Mouse (Mus musculus) induced T-regulatory cell, adult 2 months (primary cell): ENCODE measurements around the gene Mre11a.

Experiments
- DNase-seq: peaks from one replicate; pipeline ENCODE4 v3.0.0-alpha.2; 2012; ENCODE audit warnings: low read depth

Gene Mre11a

DNA sequence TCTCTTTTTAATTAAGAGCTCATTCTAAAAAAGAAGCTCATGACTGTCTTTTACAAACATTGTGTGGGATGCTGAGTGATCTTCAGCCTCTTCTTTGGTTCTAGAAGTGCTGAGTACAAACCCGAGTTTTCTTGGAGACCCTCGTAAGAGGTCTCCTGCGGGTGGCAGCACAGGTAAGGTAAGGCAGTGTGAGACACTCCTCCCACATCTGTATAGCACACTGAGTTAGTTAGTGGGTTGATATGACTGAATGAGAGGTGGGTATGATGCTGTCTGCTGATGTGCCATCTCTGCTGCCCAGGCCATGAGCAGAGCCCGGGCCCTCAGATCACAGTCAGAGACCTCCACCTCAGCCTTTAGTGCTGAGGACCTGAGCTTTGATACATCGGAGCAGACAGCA is 40.4 kb downstream of the Mre11a start:
- DNase-seq, result no peak

DNA sequence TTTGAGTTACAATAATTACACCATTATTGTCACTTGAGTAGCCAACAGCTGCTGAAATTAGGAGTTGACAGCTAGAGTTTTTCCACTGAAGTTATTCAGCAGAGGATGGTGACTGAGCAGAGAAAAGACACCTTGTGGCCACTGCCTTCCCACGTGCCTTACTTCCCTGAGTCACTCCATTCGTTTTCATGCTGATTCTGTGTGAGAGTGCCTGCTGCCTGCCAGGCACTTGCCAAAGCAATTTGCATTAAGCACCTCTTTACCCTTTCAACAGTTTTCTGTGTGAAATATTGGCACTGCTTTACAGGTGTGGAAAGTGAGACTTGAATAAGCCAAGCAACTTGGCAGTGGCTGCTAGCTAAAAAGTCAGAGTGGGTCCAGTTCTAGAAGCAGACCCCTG is 43.4 kb downstream of the Mre11a start:
- no peak for DNase-seq

DNA sequence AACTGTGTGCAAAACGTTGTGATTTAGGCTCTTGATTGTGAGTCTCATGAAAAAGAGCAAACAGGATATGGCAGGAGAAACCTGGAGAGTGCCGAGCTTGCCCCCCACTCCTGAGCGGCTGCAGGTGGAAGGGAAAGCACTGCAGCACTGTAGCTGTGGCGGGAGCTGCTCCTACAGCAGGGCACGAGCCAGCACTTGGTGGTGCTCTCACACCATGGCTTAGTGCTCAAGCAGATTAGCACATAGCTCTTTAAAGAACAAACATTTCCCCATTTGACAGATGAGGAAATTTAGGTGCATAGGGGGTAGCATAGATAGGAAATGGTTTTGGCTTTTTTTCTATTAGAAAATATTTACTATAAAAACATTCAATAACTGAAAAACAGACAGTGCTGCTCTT is 47.6 kb downstream of the Mre11a start:
- DNase-seq, result peak; percentile 15

DNA sequence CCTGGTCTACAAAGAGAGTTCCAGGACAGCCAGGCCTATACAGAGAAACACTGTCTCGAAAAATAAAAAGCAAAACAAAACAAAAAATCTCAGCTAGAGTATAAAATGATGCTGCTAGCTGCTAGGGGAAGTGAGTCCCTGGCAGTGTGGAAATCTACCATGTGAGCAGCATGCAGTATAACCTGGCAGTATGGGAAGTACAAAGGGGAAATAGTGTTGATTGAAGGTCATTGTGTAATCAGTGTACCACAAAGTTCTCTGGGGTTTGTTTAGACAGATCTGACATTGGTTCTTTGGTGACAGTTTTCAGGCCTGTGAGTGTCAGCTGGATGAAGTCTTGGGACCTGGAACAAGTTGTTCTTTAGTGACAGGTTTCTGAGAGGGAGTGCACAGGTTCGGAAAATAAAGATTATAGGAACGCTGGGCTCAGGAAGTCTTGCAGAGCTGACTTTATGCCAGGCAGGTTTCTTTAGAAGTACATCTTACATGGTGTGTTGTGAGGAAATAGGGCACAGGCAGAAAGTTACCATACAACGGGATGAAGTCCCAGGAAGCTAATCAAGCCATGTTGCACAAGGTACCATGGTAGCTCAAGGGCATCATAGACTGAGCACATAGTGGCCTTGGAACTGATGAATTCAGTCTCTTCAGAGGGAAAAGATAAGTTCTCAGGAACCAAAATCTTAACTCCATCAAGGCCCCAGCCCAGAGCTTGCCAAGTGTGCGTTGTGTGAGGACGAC is 51.1 kb downstream of the Mre11a start:
- no peak for DNase-seq

DNA sequence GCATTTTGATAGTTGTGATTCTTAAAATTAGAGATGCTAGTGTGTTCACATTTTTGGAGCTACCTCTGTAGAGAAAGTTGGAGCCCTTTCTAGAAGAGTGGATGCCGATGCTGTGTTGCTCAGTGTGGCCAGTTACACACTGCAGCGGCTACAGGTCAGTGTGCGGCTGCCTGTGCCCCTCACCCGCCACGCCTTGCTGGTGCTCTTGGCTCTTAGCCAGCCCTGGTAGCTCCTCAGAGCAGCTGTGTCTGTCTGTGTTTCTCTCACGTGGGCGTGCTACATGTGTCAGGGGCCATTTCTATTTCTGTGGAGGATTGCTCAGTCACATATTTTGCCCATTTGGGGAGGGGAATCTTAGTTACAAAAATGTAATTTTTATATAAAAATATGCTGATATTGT is 55.1 kb downstream of the Mre11a start:
- no peak for DNase-seq

DNA sequence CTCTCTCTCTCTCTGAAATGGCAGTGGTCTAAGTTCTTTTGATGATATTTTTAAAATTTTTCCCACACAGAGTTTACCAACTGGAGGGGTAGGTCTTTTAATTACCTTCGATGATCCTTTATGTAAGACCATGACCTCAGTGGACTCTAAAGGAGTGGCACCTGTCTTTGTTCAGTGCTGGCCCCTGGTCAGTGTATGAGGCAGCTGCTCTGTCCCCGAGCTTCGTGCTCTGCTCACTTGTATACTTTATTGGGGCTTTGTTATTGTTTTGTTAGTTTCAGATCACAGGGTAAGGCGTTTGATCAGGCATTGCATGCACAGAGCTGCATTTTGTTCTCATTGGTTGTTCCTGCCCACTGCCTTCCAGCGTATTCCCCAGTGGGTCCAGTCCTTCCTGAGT is 55.5 kb downstream of the Mre11a start:
- DNase-seq, result no peak

DNA sequence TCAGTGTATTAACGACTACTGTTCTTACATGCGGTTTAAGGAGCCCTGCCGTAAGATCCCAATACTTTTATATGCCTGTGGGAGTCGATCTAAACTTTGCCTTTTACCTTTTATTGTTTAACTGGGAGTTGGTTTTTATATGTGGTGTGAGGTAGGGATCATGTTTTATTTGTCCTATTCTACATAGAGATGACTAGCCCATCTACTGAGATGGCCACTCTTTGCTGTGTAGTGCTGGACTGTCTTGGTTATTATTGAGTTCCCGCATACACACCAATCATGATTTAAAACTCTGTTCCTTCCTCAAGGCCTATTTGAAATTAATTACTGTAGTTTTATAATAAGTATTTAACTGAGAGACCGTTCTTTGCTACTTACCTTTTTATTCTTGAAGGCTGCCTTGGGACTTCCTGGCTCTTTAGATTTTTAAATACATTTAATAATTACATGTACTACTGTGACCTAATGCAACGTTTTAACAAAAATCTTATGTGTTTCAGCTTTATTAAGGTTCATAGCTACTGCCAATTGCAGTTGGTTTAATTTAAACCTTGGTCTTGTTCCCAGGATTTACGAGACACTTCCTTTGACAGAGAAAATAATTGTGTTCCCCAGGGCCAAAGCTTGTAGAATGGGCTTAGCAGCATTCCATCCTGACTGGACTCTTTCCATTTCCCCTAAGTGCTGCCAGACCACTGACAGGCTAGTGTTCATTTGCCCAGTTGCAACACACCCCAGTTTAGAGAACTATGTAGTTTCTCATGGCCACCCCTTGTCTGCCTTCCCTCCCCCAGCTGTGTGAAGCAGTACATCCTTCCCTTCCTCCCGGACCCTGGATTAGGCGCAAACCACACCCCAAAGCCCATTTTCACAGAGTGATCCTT is 57.7 kb downstream of the Mre11a start:
- DNase-seq, result no peak

DNA sequence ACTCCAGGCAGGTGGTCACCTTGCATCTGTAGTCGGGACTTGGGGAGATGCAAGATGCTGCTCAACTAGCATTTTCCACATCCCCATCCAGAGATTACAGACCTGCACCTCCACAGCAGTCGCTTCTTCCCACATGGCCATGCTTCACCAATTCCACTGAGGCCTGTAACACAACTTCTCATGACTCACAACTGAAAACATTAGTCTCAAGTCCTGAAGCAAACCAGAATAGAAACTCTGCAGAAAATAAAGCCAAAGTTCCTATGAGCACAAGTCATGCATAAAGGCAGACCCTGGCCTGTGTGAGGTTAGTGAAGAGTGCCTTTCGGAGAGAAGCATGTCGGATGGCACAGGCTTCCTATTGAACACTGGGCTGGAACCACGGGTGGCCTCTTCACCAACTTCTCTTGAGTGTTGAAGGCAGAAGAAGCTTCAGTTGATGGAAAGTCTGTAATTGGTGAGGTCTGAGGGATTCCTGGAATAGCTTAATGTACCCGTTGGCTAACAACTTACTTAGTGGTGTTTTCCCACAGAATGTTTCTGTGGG is 58.9 kb downstream of the Mre11a start:
- DNase-seq, result no peak

DNA sequence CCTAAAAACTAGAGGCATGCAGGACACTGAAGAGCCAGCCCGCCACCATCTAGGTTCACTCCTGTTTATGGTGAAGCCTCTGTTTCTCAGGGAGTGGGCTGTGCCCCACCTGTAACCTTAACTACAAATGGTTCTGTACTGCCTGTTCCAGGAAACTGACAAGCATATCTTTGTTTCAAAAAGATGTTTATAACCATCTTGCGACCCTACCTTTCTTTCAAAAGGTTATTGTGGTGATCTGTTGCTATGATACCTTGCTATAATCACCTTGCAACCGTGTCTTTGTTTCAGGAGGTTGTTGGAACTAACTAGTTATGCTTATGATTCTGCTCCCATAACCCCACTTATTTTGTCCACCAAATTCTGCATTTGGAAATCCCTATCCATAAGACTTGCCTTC is 59.4 kb downstream of the Mre11a start:
- DNase-seq, result no peak

DNA sequence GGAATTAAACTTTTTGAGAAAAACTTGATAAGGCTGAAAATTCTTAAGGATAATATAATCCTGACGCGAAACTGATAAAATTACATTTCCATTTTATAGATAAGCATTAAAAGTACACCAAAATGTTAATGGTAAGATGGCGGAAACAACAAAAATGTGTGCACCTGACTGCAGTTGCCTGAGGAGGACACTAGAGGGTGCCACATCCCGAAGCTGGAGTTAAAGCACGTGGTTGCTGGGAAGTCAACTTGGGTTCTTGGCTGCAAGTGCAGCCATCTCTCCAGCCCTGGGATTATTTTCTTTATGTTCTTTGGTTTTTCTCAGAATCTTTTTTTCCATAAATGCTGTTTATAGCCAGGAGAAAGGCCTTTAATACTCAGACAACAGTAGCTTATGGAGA is 62.0 kb downstream of the Mre11a start:
- peak; percentile 71 for DNase-seq

DNA sequence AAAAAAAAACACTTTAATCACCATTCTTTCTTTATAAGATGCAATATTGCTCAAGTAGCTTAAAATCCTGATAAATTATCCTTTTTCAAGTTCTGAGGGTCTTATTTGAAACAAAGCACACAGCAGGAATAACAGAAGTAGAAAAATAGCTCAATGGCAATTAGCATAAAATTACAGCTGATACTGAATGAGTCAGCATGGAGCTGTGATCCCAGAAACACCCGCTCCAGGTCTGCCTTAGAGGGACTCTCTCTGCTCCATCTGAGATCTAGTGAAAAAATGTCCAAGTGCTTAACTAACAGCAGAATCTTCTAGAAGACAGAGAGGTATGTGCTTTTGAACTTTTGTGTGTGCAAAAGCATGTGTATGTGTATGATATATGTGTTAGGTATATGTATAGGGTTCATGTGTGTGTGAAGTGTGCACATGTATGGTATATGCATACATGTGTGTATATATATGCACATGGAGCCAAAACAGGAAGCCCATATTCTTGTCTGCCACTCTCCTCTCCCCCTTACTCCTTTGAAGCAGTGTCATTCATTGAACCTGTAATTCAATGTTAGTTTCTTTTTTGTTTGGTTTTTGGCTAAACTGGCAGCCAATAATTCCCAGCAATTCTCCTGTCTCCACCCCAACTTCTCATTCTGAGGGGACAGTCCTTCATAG is 63.9 kb downstream of the Mre11a start:
- no peak for DNase-seq

DNA sequence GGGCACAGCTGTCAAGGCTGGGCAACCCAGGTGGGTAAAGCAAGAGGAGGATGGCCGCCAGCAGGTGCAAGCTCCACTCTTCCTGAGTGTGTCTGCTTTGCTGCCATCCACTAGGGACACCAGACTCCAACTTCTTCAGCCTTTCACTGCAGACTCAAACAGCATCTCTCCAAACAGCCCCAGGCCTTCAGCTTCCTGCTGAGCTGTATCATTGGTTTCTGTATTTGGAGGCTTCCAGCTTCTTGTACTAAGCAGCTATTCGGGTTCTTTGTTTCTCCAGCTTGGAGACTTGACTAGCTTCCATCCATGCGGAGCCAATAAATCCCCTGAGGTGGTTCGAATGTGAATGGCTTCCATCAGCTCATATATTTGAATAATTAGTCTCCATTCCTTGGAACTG is 70.1 kb downstream of the Mre11a start:
- no peak for DNase-seq

DNA sequence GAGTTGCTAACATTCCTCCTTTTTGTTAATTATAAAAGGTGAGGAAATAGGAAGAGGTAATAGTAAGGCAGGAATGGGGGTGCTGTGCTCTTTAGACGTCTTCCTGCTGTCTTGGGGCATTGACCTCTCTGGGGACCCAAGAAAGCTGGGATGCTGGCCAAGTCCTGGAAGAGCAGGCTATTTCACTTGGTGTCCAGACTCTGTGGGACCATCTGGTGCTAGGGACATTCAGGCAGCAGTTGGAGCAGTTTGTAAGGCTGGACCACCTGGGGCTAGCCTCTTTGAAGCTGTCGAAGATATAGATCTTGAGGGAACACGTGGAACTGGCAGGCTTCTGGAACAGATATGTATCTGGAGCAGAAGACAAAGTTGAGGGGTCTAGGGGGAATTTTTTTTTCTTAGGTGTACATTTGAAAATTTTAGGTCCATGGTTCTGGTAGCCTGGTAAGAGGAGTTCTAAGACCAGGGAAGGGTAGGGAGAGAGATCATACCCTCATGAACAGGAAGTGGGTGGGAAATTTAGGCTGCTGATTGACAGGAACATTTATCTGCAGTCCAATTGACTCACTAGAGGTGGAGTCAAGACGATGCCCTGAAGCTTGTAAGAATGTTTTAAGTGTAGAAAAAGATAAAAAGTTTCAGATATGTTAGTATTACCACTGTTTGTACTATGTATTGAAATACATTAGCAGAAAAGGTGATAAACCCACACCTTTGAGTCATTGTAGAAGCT is 72.6 kb downstream of the Mre11a start:
- DNase-seq, result no peak

DNA sequence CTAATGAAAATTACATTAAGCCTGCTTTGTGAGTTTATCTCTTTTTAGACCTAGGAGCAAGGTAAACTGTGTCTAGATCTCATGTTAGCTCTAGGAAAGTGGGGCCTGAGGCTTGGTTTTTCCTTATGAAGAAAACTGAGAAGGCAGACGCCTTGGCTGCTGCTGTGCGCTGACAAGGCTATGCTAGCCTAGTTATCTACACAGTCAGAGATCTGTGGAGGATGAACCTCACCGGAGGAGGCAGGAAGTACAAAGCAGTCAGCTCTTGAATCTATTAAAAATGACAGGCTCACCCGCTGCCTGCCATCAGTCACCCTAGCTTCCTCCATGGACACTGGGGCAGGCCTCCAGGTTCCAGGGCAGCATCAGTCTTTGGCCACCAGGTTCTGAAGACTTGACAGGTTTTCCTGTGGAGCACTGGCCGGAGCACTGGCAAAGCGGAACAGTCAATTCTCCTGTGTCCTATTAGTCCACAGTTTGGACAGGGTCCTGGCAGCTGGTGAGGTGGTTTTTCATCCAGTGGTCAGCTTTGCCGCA is 73.8 kb downstream of the Mre11a start:
- no peak for DNase-seq

DNA sequence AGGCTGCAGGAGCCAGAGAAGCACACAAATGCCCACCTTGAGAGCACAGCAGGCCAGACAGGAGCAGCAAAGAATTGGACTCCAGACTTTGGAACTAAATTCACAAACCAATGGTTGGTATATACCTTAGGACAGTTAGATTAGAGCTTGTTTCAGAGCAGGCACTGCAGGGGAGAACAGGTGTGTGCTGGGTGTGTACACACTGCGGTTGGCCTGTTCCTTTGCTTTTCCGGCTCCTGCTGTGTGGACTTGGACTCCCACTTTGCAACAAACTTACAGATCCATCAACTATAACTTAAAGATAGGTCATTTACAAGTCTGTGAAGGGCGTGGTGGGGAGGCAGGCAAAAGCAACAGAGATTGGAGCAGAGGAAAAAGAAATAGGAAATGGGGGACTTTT is 74.3 kb downstream of the Mre11a start:
- DNase-seq, result no peak

DNA sequence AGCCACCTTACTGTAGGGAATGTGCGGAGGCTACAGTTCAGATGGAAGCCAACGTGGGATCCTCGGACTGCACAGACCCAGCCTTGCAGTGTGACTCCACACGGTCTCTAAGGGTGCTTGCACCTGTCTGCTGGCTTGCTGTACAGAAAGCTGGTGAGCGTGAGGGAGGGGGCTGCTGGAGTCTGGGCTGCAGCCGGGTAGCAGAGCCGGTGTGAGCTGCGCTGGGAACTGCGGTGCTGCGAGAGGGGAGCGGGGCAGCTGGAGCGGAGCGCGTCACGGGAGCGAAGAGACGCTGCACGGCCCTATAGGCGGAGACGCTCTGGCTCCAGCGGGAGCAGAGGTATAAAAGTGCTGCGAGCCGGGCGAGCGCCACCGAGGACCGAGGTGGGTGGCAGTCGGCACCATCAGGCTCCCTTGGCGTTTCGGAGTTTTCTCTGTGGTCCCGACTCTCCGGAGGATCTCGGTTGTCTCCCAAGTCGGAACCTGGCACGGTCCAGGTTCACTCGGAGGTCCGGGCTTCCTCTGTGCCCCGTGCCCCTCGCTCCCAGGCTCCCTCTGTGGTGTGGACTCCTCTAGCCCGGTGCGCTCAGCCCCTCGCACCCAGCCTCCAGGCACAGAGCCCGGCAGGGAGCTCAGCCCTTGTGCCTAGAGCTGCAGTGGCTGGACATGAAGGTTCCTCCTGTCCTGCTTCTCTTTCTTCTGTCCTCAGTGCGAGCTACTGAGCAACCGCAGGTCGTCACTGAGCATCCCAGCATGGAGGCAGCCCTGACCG is 75.6 kb downstream of the Mre11a start, which contains the start of gene Gpr83:
Gene Gpr83 (plus strand): TSS at position 343 of the 772 bp plus-strand sequence.
- DNase-seq, result peak; percentile 77

DNA sequence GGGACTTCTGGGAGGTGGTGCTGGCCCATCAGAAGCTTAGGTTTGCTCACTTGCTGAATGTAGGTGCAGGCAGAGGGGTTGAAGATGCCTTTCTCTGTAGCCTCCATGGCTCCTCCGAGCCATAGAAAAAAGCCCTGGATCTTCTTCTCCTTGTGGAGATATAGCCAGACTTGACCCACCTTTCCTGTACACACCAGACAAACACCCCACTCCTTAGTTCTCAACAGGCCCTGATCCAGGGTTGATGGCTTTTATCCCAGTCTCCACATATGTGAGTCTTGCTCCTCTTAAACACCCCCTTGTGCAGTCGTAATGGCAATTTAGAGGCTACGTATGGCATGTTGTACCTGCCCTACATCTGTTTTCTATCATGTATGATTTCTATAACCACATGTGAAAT is 78.7 kb downstream of the Mre11a start:
- no peak for DNase-seq

DNA sequence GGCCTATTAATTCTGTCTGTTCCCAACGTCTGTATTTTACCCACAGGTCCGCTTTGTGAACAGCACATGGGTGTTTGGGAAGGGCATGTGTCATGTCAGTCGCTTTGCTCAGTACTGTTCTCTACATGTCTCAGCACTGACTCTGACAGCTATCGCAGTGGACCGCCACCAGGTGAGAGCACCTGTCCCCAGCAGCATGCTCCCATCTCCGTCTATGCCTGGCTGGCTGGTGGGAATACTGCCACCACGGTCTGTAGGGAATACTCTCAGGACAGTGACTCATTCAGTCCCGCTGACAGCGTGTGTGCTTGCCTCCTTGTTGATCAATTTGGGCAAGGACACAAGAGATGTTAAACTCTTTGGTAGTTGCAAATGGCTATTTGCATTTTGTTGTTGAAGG is 80.3 kb downstream of the Mre11a start:
- no peak for DNase-seq

DNA sequence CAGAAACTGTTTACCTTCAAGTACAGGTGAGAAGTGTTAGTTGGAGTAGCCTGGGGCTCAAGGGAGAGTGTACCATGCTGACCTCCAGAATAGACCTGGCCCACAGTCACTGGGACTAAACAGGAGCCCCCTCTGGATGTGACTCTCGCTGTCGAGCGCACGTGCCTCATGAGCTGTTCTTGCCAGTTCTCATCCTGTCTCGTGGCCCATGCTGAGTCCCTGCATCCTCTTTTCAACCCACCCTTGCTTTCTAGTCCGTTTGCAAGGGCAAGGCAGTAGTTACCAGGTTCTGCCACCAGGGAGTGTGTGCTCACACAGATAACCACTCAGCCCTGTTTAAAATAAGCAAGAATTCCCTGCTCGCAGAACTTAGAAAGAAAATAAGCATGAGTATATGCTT is 82.5 kb downstream of the Mre11a start:
- DNase-seq, result peak; percentile 86

DNA sequence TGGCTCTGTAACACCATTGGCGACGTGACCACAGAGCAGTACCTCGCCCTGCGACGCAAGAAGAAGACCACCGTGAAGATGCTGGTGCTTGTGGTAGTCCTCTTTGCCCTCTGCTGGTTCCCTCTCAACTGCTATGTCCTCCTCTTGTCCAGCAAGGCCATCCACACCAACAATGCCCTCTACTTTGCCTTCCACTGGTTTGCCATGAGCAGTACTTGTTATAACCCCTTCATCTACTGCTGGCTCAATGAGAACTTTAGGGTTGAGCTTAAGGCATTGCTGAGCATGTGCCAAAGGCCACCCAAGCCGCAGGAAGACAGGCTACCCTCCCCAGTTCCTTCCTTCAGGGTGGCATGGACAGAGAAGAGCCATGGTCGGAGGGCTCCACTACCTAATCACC is 83.9 kb downstream of the Mre11a start:
- DNase-seq, result no peak

DNA sequence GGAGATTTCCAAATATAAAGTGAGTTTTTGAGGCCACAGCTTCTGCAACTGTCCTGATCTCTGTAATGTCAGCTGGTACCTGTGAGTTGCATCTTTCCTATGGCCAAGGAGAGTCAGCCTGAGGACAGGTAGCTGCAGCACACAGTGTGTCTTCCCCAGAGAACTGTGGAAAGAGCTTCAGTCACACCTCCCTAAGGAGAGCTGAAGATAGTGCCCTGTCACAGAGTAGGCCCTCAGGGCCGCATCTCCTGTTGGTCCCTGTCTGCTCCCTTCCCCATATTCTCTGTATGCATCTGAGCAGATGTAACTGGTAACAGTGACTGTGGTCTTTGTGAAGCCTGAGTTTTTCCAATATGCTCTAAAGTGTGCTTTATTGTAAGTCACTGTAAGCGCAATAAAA is 85.9 kb downstream of the Mre11a start:
- no peak for DNase-seq
